Mouse (Mus musculus) hindbrain, embryonic 11.5 days (tissue): ENCODE measurements around the gene Ess2. TPM values are rescaled to one million over a fixed set of nuclear protein-coding genes. Genes with fewer than 3 reads are reported as not detected.

Experiments used
- ATAC-seq: fragments of 200-750 bp; cut with Nextera tagmentation; 2 replicates; pipeline ENCODE4 v1.8.0; 2017; ENCODE audit warnings: mild to moderate bottlenecking, moderate TSS enrichment, moderate library complexity; ENCODE audit not compliant: low FRiP score
- DNase-seq: peaks from one replicate; pipeline ENCODE4 v3.0.0-alpha.2; 2015; ENCODE audit warnings: low spot score
- H3K27ac ChIP-seq: fragments of 300-500 bp; sonication (generic); 2 replicates; pipeline ENCODE4 v1.5.1; 2014; ENCODE audit warnings: mild to moderate bottlenecking, low read depth, low read length
- H3K27me3 ChIP-seq: fragments of 300-500 bp; sonication (generic); 2 replicates; pipeline ENCODE4 v1.6.1; 2014; ENCODE audit warnings: mild to moderate bottlenecking, low read length, moderate library complexity, mixed read lengths; ENCODE audit not compliant: control insufficient read depth, insufficient read depth
- H3K36me3 ChIP-seq: fragments of 300-500 bp; sonication (generic); 2 replicates; pipeline ENCODE4 v1.6.1; 2014; ENCODE audit warnings: mild to moderate bottlenecking, low read length, moderate library complexity, mixed read lengths; ENCODE audit not compliant: control insufficient read depth, insufficient read depth
- H3K4me1 ChIP-seq: fragments of 300-500 bp; sonication (generic); replicated peaks from 2 replicates; pipeline ENCODE4 v1.6.1; 2014; ENCODE audit warnings: low read length, mixed read lengths; ENCODE audit not compliant: control insufficient read depth, insufficient read depth
- H3K4me2 ChIP-seq: fragments of 300-500 bp; sonication (generic); replicated peaks from 2 replicates; pipeline ENCODE4 v1.6.1; 2014; ENCODE audit warnings: mild to moderate bottlenecking, low read depth, low read length
- H3K4me3 ChIP-seq: fragments of 300-500 bp; sonication (generic); 2 replicates; pipeline ENCODE4 v1.5.1; 2014; ENCODE audit warnings: low read depth, low read length
- H3K9ac ChIP-seq: fragments of 300-500 bp; sonication (generic); 2 replicates; pipeline ENCODE4 v1.6.1; 2014; ENCODE audit warnings: low read depth, low read length
- H3K9me3 ChIP-seq: fragments of 300-500 bp; sonication (generic); 2 replicates; pipeline ENCODE4 v1.6.1; 2016; ENCODE audit warnings: low read length; ENCODE audit not compliant: control insufficient read depth
- whole genome bisulfite sequencing: fragments of 180-500 bp; shearing (Covaris S2); extraction: QIAGEN DNeasy Blood & Tissue Kit; methylation state at CpG from one replicate; pipeline ENCODE4 v1.1.7; 2014; 5-methylcytosine and 5-hydroxymethylcytosine counted together
- polyA plus RNA-seq: library from polyadenylated mRNA; unstranded; fragments of >200 nt; fragmentation: Nextera tagmentation; extraction: Ambion mirVana; gene quantifications from 2 replicates; pipeline ENCODE4 v1.2.1, GENCODE M21; 2014

Gene Ess2
- polyA plus RNA-seq, 1 experiment from 2014 or later, result 38.3 TPM

DNA sequence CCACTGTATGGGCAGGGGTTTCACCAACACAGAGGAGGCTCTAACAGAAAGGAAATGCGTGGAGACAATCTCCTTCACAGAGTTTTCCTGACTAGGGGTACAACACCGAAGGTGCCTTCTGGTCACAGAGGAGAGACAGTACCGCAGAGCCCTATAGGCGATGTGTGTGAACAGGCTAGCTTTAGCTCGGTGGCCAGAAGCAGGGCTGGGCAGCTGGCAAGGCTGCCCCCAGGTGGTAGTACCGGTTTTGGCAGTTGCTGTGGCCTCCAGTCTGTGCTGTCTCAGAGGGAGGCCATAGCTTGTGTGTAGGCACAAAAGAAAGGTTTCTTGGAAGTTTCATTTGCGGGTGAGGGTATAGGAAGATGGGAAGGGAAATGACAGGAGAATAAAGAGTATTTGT lies 27.7 kb upstream of the Ess2 start:
- WGBS, result 12% methylated on average over 7 of the region's 7 CpGs
- DNase-seq (peak; percentile 77), ATAC-seq (no peak)
- Histone ChIP-seq H3K27me3 (no peaks in the 10 kb centered on the region), H3K4me2 (no peak overlapping the region), H3K4me1 (no peaks in the 10 kb centered on the region), H3K9ac (no peak overlapping the region), H3K9me3 (no peaks in the 10 kb centered on the region), H3K4me3 (no peak overlapping the region), H3K36me3 (no peaks in the 10 kb centered on the region), H3K27ac (no peak overlapping the region)

DNA sequence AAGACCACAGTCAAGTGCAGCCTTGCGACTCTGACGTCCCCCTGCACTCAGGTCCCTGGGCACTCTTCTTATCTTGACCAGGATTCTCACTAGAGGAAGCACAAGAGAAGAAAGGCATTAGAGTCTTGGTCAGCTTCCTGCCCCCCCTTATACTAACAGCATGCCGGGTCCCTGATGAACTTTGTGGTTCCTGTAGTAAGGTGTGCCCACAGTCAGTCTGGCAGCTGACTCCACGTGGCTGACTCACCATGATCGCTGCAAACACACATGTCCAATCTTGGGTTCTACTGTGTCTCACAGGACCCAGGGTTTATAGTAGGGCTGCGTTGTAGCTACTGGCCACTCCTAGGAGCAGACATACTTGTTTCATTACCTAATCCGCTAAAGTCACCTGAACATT lies 27.0 kb upstream of the Ess2 start:
- H3K4me2 ChIP-seq, result no peak overlapping the region
- ATAC-seq (no peak), DNase-seq (no peak)
- no peaks in the 10 kb centered on the region for H3K9me3 ChIP-seq
- no peaks in the 10 kb centered on the region for H3K4me1 ChIP-seq
- WGBS, result 82% methylated on average over 7 of the region's 7 CpGs
- H3K27me3 ChIP-seq, result no peaks in the 10 kb centered on the region
- no peaks in the 10 kb centered on the region for H3K36me3 ChIP-seq
- H3K27ac ChIP-seq, result no peak overlapping the region
- H3K4me3 ChIP-seq, result no peak overlapping the region
- no peak overlapping the region for H3K9ac ChIP-seq

DNA sequence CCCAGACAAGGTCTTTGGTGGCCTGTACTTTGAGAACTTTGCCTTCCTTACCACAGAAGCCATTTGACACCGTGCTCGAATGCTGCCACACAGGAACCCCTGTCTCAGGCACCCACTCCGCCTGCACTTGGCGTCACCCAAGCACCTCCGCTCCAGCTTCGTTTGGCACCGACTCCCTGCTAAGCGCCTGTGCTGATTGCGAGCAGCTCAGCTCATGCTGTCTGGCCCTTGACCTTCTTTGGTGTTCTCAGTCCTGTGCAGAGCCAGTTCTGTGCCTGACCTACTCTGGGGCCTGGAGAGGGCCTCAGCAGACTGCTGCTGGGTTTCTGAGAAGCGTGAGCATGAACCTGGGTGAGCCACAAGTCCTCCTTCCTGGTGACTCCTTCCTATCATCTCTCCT lies 25.6 kb upstream of the Ess2 start:
- ATAC-seq (no peak), DNase-seq (no peak)
- H3K27me3 ChIP-seq, result no peaks in the 10 kb centered on the region
- H3K4me2 ChIP-seq, result no peak overlapping the region
- H3K4me3 ChIP-seq, result no peak overlapping the region
- no peak overlapping the region for H3K27ac ChIP-seq
- H3K9ac ChIP-seq, result no peak overlapping the region
- WGBS, result 78% methylated on average over 10 of the region's 10 CpGs
- no peaks in the 10 kb centered on the region for H3K9me3 ChIP-seq
- no peaks in the 10 kb centered on the region for H3K36me3 ChIP-seq
- H3K4me1 ChIP-seq, result no peaks in the 10 kb centered on the region

DNA sequence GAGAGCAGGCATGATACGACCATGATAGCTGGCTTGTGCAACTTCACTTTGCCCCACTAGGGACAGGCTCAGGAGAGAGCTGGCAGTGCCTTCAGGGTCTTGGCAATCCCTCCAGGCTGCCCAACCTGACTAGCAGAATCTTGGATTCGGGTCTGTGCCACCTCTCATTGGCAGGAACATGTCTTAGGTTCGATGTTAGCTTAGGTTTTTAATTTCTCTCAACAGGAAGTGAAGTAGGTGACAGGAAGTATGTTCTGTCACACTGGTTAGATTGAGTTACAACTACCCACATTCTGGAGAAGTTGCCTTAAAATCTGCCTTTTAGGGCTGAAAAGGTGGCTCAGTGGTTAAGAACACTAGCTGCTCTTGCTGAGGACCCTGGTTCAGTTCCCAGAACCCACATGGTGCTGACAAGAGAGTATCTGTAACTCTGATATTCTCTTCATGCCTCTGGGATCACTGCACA lies 23.3 kb upstream of the Ess2 start:
- no peak overlapping the region for H3K4me2 ChIP-seq
- DNase-seq (no peak), ATAC-seq (no peak)
- H3K4me3 ChIP-seq, result no peak overlapping the region
- no peak overlapping the region for H3K9ac ChIP-seq
- WGBS, result 63% methylated on average over 3 of the region's 3 CpGs
- H3K27me3 ChIP-seq, result no peaks in the 10 kb centered on the region
- no peaks in the 10 kb centered on the region for H3K4me1 ChIP-seq
- H3K9me3 ChIP-seq, result no peaks in the 10 kb centered on the region
- no peaks in the 10 kb centered on the region for H3K36me3 ChIP-seq
- H3K27ac ChIP-seq, result no peak overlapping the region

DNA sequence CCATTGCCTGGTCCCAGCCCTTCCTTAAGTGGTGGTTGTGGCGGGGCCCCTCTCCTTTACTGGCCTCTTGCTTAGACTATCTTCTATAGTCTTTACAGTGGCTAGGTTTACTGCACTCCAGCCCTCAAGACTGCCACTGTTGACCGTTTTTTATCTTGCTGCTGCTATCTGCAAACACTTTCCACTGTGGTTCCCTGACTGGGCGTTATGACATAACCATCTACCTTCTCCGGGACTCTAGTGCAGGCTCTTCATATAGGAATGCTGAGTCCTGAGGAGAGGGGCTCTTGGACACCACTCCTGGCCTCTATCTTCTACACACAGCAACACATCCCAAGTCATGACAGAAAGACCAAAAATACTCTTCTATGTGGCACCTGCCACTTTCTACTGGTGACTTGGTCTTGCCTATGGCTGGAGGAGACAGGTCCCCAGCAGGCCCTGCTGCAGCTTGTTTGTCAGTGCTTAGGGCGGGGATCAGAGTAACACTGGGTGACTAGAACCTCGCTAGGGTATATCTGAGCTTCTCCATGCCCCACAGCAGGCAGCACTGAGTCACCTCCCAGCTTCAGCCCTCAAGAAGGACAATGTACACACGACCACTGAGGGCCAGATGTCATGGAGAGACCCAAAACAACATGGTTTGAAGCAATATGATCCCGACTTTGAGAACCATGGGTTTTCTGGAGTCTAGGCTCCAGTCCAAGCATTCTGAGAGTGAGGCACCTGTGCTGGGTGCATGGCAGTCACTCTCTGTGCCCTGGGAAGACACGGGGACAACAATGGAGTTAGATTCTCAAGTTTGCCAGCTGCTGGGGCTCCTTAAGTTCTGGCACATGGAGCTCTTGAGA lies 22.7 kb upstream of the Ess2 start:
- DNase-seq (no peak), ATAC-seq (no peak)
- WGBS, result 70% methylated on average over 9 of the region's 9 CpGs
- Histone ChIP-seq H3K4me1 (no peaks in the 10 kb centered on the region), H3K27ac (no peak overlapping the region), H3K9me3 (no peaks in the 10 kb centered on the region), H3K9ac (no peak overlapping the region), H3K4me3 (no peak overlapping the region), H3K27me3 (no peaks in the 10 kb centered on the region), H3K36me3 (no peaks in the 10 kb centered on the region), H3K4me2 (no peak overlapping the region)

DNA sequence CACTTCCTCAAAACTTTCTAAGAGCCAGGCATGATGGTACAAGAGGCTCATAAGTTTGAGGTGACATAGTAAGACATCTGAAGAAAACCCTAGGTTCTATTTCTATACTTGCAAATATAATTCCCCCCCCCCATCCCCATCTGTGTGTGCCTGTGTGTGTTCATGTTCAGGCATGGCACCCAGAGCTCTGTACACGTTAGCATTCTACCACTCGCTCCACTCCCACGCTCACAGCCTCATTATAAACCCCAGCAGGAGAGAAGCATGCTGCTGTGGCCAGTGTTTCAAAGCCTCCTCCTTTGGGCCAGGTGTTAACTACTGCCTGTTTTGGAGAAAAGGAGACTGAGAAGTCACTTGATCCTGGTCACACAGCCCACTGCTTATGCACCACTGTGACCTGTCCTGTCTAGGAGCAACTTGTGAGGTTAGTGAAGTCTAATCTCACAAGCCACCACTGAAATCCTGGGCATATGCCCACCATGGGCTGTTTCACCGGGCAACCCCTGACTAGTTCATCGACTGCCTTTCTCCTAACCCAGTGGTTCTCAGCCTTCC lies 20.8 kb upstream of the Ess2 start:
- H3K4me2 ChIP-seq, result no peak overlapping the region
- H3K27me3 ChIP-seq, result no peaks in the 10 kb centered on the region
- no peak overlapping the region for H3K9ac ChIP-seq
- no peak overlapping the region for H3K4me3 ChIP-seq
- no peaks in the 10 kb centered on the region for H3K36me3 ChIP-seq
- ATAC-seq (no peak), DNase-seq (no peak)
- peaks cover 2% of the 10 kb centered on the region for H3K4me1 ChIP-seq
- no peak overlapping the region for H3K27ac ChIP-seq
- 79% methylated on average over 5 of the region's 5 CpGs for WGBS
- H3K9me3 ChIP-seq, result no peaks in the 10 kb centered on the region

DNA sequence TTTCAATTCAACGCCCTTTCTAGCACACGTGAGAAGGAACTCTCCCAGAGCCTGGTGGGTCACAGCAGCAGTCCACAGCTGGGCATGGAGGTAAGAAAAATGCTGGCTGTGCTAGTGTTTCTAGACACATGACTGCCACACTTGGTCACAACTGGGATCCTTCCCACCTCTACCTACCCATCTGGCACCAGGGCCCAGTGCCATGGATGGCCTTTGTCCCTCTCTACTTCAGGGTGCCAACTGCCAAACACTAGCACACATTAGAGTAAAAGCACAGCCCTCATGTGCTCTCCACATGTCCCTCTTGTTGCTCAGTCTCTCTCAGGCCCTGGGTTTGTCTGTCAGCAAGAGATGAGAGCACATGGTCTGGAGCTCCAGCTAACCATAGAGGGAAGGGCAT lies 18.5 kb upstream of the Ess2 start:
- Histone ChIP-seq H3K9me3 (no peaks in the 10 kb centered on the region), H3K9ac (no peak overlapping the region), H3K4me1 (peaks cover 5% of the 10 kb centered on the region), H3K27me3 (no peaks in the 10 kb centered on the region), H3K4me2 (no peak overlapping the region), H3K27ac (no peak overlapping the region), H3K4me3 (no peak overlapping the region), H3K36me3 (no peaks in the 10 kb centered on the region)
- no peak for ATAC-seq
- no peak for DNase-seq
- 63% methylated on average over 2 of the region's 2 CpGs for WGBS

DNA sequence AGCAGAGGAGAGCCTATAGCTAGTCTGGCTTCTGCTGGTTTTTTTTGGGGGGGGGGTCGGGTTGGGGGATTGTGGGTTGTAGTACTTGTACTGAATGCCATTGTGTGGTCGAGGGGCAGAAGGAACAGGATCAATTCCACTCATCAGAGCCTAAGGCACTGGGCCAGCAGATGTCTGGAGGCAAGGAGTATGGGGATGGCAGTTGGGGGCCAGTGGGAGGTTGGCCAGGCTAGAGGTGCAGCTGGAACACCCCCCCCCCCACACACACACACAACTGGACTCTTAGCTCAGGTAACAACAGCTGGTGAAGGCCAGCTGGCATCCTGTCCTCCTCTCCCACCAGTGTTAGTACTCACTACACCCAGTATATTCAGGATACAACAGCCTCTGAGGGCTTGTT lies 18.1 kb upstream of the Ess2 start:
- Histone ChIP-seq H3K36me3 (no peaks in the 10 kb centered on the region), H3K4me2 (no peak overlapping the region), H3K27me3 (no peaks in the 10 kb centered on the region), H3K4me3 (no peak overlapping the region), H3K27ac (peak overlapping the region; percentile 65; the same call in 1 of the 2 replicates), H3K9me3 (no peaks in the 10 kb centered on the region), H3K9ac (no peak overlapping the region), H3K4me1 (peaks cover 5% of the 10 kb centered on the region)
- DNase-seq, result no peak
- 6% methylated on average over 2 of the region's 2 CpGs for WGBS
- peak; percentile 6; the same call in 1 of the 2 replicates for ATAC-seq

DNA sequence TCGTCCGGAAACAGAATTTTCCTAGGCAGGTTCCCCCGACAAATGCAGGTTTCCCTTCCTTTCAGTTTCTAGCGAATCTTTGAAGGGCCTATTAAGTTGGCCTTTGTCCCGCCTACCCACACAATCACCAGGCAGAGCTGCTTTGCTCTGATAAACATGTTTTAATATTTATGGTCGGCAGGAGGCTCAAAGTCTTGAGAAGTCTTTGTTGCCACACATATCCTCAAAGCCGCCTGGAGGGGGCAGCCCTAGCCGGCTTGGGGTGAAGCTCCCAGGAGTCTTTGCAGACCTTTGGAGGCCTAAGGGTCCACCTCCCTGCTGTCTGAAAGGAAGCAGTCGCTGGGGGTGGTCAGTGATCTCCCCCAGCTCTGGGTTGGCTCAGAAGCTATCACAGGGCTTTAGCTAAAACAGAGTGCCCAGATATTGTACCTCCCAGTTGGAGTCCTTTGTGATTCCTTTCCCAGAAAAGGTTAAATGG lies 17.5 kb upstream of the Ess2 start:
- peaks cover 5% of the 10 kb centered on the region for H3K4me1 ChIP-seq
- H3K4me3 ChIP-seq, result peak overlapping the region; percentile 88
- H3K9me3 ChIP-seq, result no peaks in the 10 kb centered on the region
- peak; percentile 49 for ATAC-seq
- peak overlapping the region; percentile 51 for H3K9ac ChIP-seq
- WGBS, result 2% methylated on average over 9 of the region's 9 CpGs
- peak overlapping the region; percentile 93 for H3K4me2 ChIP-seq
- no peaks in the 10 kb centered on the region for H3K27me3 ChIP-seq
- H3K27ac ChIP-seq, result peak overlapping the region; percentile 86
- H3K36me3 ChIP-seq, result no peaks in the 10 kb centered on the region
- DNase-seq, result peak; percentile 81
